Mouse (Mus musculus): ENCODE data around the gene Cst12. TPM values are rescaled to one million over a fixed set of nuclear protein-coding genes. Genes with fewer than 3 reads are reported as not detected.
"Not testable (repeated sequence)": the region's sequence is repeated elsewhere in the genome, so short reads cannot be mapped to it uniquely, and the experiment has no call there.

The Cst12 gene
- not detected in 3 replicates for total RNA-seq (2017)

DNA sequence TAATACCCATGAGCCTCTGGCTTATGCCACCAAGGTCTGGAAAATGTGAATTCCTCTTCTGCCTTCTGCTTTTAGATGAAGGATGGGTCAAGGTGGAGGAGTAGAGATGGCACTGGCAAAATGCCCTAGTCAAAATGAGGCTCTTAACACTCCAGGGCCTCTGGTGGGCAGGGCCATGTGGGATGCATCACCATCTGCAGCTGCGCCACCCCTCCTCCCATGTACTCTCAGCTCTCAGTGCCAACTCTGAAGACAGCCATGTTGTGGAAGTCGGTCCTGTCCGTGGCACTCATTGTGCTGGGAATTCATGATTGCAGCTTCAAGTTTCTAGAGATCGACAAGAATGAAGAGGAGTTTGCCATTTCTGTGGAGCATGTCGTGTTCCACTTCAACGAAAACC lies at the start of gene Cst12:
Gene Cst12 (plus strand): TSS at position 220 of the 400 bp plus-strand sequence.
- ATAC-seq (replicated peaks; ENCODE audit: insufficient number of reproducible peaks, low FRiP score, low TSS enrichment, poor library complexity, severe bottlenecking), result no peak

- ATAC-seq (replicated peaks; ENCODE audit: insufficient number of reproducible peaks, low FRiP score, low TSS enrichment, poor library complexity, severe bottlenecking), result 0 out of 2 replicates have a peak, but pooled peaks have one; percentile 27
Measured at GRCm38 (mm10) chr2:148743001-148743400, 46.2 kb upstream of the Cst12 start.

- no peak for ATAC-seq (replicated peaks; ENCODE audit: insufficient number of reproducible peaks, low FRiP score, low TSS enrichment, poor library complexity, severe bottlenecking)
Measured at GRCm38 (mm10) chr2:148743846-148744407, 45.2 kb upstream of the Cst12 start.

DNA sequence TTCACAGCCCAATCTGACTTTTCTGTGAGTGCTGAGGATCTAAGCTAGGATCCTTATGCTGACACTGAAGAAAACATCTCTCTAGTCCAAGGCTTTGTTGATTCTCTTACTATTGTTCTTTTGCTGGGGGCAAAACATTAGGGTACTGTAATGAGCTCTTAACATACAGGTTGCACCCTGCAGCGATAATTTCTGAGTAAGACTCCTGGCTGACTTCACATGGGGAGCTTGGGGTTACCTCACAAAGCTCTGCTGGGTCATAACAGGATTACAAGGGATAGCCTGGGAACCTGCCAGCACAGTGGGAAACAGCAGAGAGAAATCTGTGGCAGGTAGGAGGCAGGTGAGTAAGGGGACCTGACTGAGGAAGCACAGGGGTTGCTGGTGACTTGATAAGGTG lies 39.1 kb upstream of the Cst12 start, which contains the start of gene Cstl1:
Gene Cstl1 (plus strand): TSS at position 301 of the 400 bp plus-strand sequence.
- no peak for ATAC-seq (replicated peaks; ENCODE audit: insufficient number of reproducible peaks, low FRiP score, low TSS enrichment, poor library complexity, severe bottlenecking)

GRCm38 (mm10) chr2:148751893-148752813 lies 37.0 kb upstream of the Cst12 start:
- peak; percentile 63 for ATAC-seq (replicated peaks; ENCODE audit: insufficient number of reproducible peaks, low FRiP score, low TSS enrichment, poor library complexity, severe bottlenecking)

DNA sequence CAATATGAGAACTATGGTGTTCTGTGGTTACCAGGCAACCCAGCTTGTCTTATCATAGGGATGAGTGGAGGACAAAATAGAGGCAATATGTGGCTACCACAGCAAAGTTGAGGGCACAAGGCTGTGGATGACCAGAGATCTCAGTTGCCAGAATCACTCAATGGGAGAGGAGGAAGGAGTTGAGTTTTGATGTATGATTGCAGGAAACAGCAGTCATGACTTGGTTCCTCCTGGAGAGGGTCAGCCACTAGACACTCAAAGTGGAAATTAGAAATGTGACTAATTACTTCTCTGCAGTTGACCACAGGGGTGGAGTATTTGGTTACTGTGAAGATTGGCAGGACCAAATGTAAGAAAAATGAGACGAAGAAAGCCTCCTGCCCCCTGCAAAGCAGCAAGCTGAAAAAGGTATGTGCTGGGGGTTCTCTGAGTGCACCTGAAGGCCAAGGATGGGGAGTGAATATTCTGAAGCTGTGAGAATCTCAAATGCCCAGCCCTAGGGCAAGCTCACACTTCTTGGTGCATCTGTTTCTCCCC lies 34.8 kb upstream of the Cst12 start:
- no peak for ATAC-seq (replicated peaks; ENCODE audit: insufficient number of reproducible peaks, low FRiP score, low TSS enrichment, poor library complexity, severe bottlenecking)

GRCm38 (mm10) chr2:148763648-148764388 lies 25.3 kb upstream of the Cst12 start:
- peak; percentile 85 for ATAC-seq (replicated peaks; ENCODE audit: insufficient number of reproducible peaks, low FRiP score, low TSS enrichment, poor library complexity, severe bottlenecking)

DNA sequence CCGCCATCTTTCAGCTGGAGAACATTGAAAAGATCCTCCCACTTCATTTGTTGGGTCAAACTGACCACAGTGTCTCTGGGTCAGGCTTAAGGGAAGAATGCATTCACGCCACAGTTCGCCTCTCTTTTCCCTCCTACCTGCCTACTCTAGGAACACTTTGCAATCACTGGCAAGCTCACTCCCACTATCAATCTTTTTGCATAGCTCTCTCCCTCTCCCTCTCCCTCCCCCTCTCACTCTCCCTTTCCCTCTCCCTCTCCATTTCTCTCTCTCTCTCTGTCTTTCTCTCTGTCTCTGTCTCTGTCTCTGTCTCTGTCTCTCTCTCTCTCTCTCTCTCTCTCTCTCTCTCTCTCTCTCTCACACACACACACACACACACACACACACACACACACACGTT lies 17.8 kb upstream of the Cst12 start, which contains the start of gene Cst11:
Gene Cst11 (minus strand): TSS at position 101 of the 400 bp plus-strand sequence.
- not testable (repeated sequence) for ATAC-seq (replicated peaks; ENCODE audit: insufficient number of reproducible peaks, low FRiP score, low TSS enrichment, poor library complexity, severe bottlenecking)

GRCm38 (mm10) chr2:148781709-148782108 lies 7.5 kb upstream of the Cst12 start, which contains the start of gene 8030411F24Rik:
Gene 8030411F24Rik (plus strand): TSS chr2:148782009.
- ATAC-seq (replicated peaks; ENCODE audit: insufficient number of reproducible peaks, low FRiP score, low TSS enrichment, poor library complexity, severe bottlenecking), result no peak

GRCm38 (mm10) chr2:148798485-148798884 lies 9.3 kb downstream of the Cst12 start, which contains the start of gene Cst8:
Gene Cst8 (plus strand): TSS chr2:148798785.
- ATAC-seq (replicated peaks; ENCODE audit: insufficient number of reproducible peaks, low FRiP score, low TSS enrichment, poor library complexity, severe bottlenecking), result no peak

DNA sequence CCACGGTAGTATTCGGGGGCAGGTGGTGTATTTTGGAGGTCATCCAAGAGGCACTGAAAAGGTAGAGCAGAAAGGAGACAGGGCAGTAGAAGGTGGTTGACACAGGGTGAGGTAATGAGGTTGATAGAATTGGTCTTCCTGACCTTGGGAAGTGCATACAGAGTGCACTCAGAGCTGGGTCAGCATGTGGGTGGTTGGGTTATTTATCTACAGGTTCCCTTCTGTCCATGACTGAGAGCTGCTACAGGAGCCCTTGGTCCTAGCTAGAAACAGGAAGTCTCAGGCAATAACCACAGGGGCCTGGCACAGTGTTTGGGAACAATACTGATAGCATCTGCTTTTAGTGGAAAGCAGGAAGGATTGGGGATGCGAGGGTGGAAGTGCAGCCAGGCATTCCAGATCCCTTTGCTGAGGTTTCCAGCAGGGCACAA lies 12.3 kb downstream of the Cst12 start:
- no peak for ATAC-seq (replicated peaks; ENCODE audit: insufficient number of reproducible peaks, low FRiP score, low TSS enrichment, poor library complexity, severe bottlenecking)

GRCm38 (mm10) chr2:148806696-148807095 lies 17.5 kb downstream of the Cst12 start:
- no peak for ATAC-seq (replicated peaks; ENCODE audit: insufficient number of reproducible peaks, low FRiP score, low TSS enrichment, poor library complexity, severe bottlenecking)

GRCm38 (mm10) chr2:148819909-148820308 lies 30.7 kb downstream of the Cst12 start, which contains the start of gene Cst13:
Gene Cst13 (plus strand): TSS chr2:148820081.
- ATAC-seq (replicated peaks; ENCODE audit: insufficient number of reproducible peaks, low FRiP score, low TSS enrichment, poor library complexity, severe bottlenecking), result no peak

DNA sequence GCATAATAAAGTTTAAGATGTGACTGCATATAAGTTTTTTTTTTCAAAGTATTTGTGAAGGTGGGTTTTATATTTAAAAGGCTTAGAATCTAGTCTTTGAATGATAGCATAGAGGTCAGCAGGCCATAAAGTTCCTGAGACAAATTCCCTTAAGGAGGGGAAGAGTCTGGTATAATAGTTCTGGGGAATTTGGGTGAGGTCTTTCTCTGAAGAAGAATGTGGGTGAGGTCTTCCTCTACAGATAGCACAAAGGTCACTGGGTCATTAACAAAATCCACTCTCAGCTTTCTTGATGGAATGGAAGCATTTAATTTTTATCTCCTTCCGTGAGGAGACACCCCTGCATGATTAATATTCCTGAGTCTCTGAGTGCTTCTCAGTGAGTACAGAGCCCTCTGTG lies 36.8 kb downstream of the Cst12 start:
- no peak for ATAC-seq (replicated peaks; ENCODE audit: insufficient number of reproducible peaks, low FRiP score, low TSS enrichment, poor library complexity, severe bottlenecking)

GRCm38 (mm10) chr2:148834912-148835311 lies 45.8 kb downstream of the Cst12 start, which contains the start of gene Cst9:
Gene Cst9 (plus strand): TSS chr2:148835147.
- no peak for ATAC-seq (replicated peaks; ENCODE audit: insufficient number of reproducible peaks, low FRiP score, low TSS enrichment, poor library complexity, severe bottlenecking)

DNA sequence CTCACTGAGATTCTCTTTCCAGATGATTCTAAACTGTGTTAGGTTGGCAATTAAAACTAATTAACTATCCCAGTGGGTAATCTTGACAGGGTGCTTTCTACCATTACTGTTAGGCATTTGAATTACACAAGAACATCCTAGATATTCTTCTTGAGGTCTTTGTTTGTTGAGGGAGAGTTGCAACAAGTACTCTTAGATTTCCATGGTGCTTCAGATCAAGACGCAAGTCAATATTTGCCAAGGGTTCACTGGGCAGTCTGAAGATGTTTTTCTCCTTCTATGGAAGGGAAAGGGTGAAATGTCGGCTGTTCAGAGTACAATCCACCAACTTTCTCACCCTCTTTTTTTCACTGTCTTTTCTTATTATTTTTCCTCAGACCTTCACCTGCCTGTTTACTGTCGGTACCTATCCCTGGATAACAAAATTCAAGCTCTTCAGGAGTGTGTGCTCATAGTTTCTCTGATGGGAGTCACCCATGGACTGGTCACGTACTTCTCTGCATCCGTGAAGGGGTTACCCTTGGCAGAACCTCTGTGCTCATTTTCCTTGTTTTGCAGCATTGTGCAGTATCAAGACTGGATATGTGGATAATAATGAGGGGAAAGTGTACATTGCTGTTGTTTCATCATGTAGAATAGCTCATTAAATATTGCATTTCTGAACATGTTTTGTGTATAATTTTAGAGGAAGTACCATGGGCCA lies 49.1 kb downstream of the Cst12 start:
- no peak for ATAC-seq (replicated peaks; ENCODE audit: insufficient number of reproducible peaks, low FRiP score, low TSS enrichment, poor library complexity, severe bottlenecking)

DNA sequence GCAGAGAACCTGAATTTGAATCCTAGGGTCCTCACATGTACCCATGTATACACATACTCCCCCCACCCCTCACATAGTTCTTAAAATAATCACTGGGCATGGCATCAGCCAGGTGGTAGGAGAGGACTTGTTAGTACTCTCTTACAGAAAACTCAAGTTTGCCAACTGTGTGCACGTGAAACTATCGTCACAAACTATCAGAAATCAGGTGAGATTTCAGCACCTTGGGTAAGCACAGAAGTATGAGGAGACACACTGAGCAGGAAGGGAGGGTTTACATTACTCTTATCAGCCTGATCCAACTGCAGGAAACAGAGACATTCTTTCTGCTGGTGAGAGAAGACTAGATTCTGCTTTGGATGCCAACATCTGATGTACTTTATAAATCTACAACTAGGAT lies 50.1 kb downstream of the Cst12 start:
- ATAC-seq (replicated peaks; ENCODE audit: insufficient number of reproducible peaks, low FRiP score, low TSS enrichment, poor library complexity, severe bottlenecking), result no peak
